Mouse (Mus musculus): ENCODE data around the gene Opcml.

GRCm38 (mm10) chr9:28659996-28660395 is 869.4 kb downstream of the Opcml start:
- no peak for TF ChIP-seq POLR2A (IDR thresholded peaks at IDR 0.05; ENCODE audit: low read depth, low read length)
- no peak for TF ChIP-seq CTCF (IDR thresholded peaks at IDR 0.05; ENCODE audit: borderline replicate concordance, insufficient read depth, low read length)

All from embryonic fibroblast, embryonic 13.5 days (primary cell).